In genomic region chr13:16283336-16283735, GRCm38 (mm10) we compare ENCODE assay signal across 24 mouse cellular contexts.
DNase-seq lines count a peak whose midpoint lies in the region; ATAC-seq and TF ChIP-seq lines count a peak whose summit lies in the region.
"Had no signal": no experiment of that assay in that cellular context is flagged by ENCODE, and none has a peak within 500 bp of the region (broad histone marks: within the 10 kb centered on the region; RNA-seq: fewer than 3 reads in every experiment).

No protein-coding gene starts in this region.

- no peak overlapping the region for H3K9ac ChIP-seq in heart, embryonic 11.5 days (ENCODE audit: low read depth, low read length)
- H3K9ac ChIP-seq in lung, embryonic 14.5 days = no peak overlapping the region
- no peak overlapping the region for H3K9ac ChIP-seq in lung, postnatal 0 days (replicated peaks; ENCODE audit: low read depth)
- H3K9ac ChIP-seq in embryonic facial prominence, embryonic 11.5 days (replicated peaks; ENCODE audit: low read length) = no peak overlapping the region
- H3K9ac ChIP-seq: embryonic facial prominence, embryonic 13.5 days; forebrain, embryonic 13.5 days; hindbrain, embryonic 14.5 days; intestine, embryonic 15.5 days had no signal

- H3K36me3 ChIP-seq in heart, embryonic 11.5 days (ENCODE audit: control insufficient read depth, insufficient read depth, low read length) = no peaks in the 10 kb centered on the region
- no peaks in the 10 kb centered on the region for H3K36me3 ChIP-seq in lung, embryonic 14.5 days (ENCODE audit: insufficient read depth)
- no peaks in the 10 kb centered on the region for H3K36me3 ChIP-seq in lung, postnatal 0 days (ENCODE audit: insufficient read depth, low read length)
- no peaks in the 10 kb centered on the region for H3K36me3 ChIP-seq in embryonic facial prominence, embryonic 11.5 days (replicated peaks; ENCODE audit: control insufficient read depth, insufficient read depth, low read depth, low read length)
- H3K36me3 ChIP-seq: embryonic facial prominence, embryonic 13.5 days; G1E; hindbrain, embryonic 10.5 days; intestine, embryonic 15.5 days had no signal

- peak; percentile 2 for DNase-seq in embryo, embryonic 10.5 days (ENCODE audit: low spot score)
- DNase-seq in embryo, embryonic 10 days (ENCODE audit: low spot score) = no peak
- DNase-seq in heart, postnatal 4 days = no peak
- peak; percentile 52 for DNase-seq in lung, embryonic 14.5 days
- DNase-seq in lung, postnatal 0 days (ENCODE audit: low spot score) = no peak
- DNase-seq in embryonic facial prominence, embryonic 11.5 days (ENCODE audit: low spot score) = peak; percentile 13
- no peak for DNase-seq in ovary, postnatal 14 days (ENCODE audit: low spot score)
- DNase-seq: adrenal gland, adult 8-10 months; adrenal gland, postnatal 36 days; B cell, adult 2 months; cerebellum, adult 11 months; cerebellum, adult 8-10 months; cerebellum, postnatal 14 days; gastrocnemius, postnatal 10 days; heart, adult 18-20 months; heart, postnatal 10 days had no signal

- H3K4me2 ChIP-seq in heart, embryonic 11.5 days = no peak overlapping the region
- no peak overlapping the region for H3K4me2 ChIP-seq in lung, embryonic 14.5 days
- no peak overlapping the region for H3K4me2 ChIP-seq in lung, postnatal 0 days (replicated peaks; ENCODE audit: low read depth, low read length)
- no peak overlapping the region for H3K4me2 ChIP-seq in embryonic facial prominence, embryonic 11.5 days (ENCODE audit: low read depth, low read length)
- H3K4me2 ChIP-seq: embryonic facial prominence, embryonic 13.5 days; forebrain, embryonic 13.5 days; hindbrain, embryonic 14.5 days; intestine, embryonic 15.5 days had no signal

- no peak for TF ChIP-seq EP300 in lung, postnatal 0 days (IDR thresholded peaks at IDR 0.05)

- no peaks in the 10 kb centered on the region for H3K27me3 ChIP-seq in heart, embryonic 11.5 days (ENCODE audit: control insufficient read depth, insufficient read depth, low read length)
- no peaks in the 10 kb centered on the region for H3K27me3 ChIP-seq in lung, embryonic 14.5 days (ENCODE audit: insufficient read depth, low read length)
- H3K27me3 ChIP-seq in lung, postnatal 0 days (replicated peaks; ENCODE audit: insufficient read depth, low read length) = no peaks in the 10 kb centered on the region
- H3K27me3 ChIP-seq in embryonic facial prominence, embryonic 11.5 days (ENCODE audit: control insufficient read depth, insufficient read depth, low read length) = no peaks in the 10 kb centered on the region
- H3K27me3 ChIP-seq: embryonic facial prominence, embryonic 13.5 days; forebrain, embryonic 13.5 days; intestine, embryonic 15.5 days had no signal

- peaks cover 11% of the 10 kb centered on the region for H3K4me1 ChIP-seq in heart, embryonic 11.5 days (ENCODE audit: control insufficient read depth, insufficient read depth, low read length)
- 0 out of 2 replicates have a peak, but pooled peaks cover 9% of the 10 kb centered on the region for H3K4me1 ChIP-seq in lung, embryonic 14.5 days (ENCODE audit: insufficient read depth)
- no peaks in the 10 kb centered on the region for H3K4me1 ChIP-seq in lung, postnatal 0 days (ENCODE audit: insufficient read depth, low read depth, low read length)
- no peaks in the 10 kb centered on the region for H3K4me1 ChIP-seq in embryonic facial prominence, embryonic 11.5 days (ENCODE audit: control insufficient read depth, insufficient read depth, low read length)
- H3K4me1 ChIP-seq: forebrain, embryonic 13.5 days; hindbrain, embryonic 10.5 days; intestine, embryonic 15.5 days had no signal

- H3K4me3 ChIP-seq in heart, embryonic 11.5 days (ENCODE audit: low read depth, low read length) = no peak overlapping the region
- H3K4me3 ChIP-seq in lung, embryonic 14.5 days (ENCODE audit: low read depth, low read length) = no peak overlapping the region
- H3K4me3 ChIP-seq in lung, postnatal 0 days (ENCODE audit: low read depth, low read length) = no peak overlapping the region
- no peak overlapping the region for H3K4me3 ChIP-seq in embryonic facial prominence, embryonic 11.5 days (ENCODE audit: low read depth, low read length)
- H3K4me3 ChIP-seq: embryonic facial prominence, embryonic 13.5 days; forebrain, embryonic 13.5 days; hindbrain, embryonic 10.5 days; intestine, embryonic 15.5 days had no signal

- no peak for ATAC-seq in heart, embryonic 11.5 days (replicated peaks; ENCODE audit: insufficient number of reproducible peaks, low FRiP score, low TSS enrichment)
- peak; percentile 62; the same call in 1 of the 2 replicates for ATAC-seq in lung, embryonic 14.5 days (ENCODE audit: insufficient read depth)
- no peak for ATAC-seq in lung, postnatal 0 days
- no peak for ATAC-seq in embryonic facial prominence, embryonic 11.5 days (replicated peaks; ENCODE audit: insufficient number of reproducible peaks, low FRiP score, low TSS enrichment, low read depth)
- ATAC-seq: CD4-positive, CD25-positive, alpha-beta regulatory T cell, adult 4 months; forebrain, embryonic 13.5 days; intestine, embryonic 15.5 days had no signal

- WGBS in heart, embryonic 11.5 days (ENCODE audit: insufficient replicate concordance) = 44% methylated on average over 4 of the region's 4 CpGs
- 50% methylated on average over 4 of the region's 4 CpGs for WGBS in lung, embryonic 14.5 days
- WGBS in lung, postnatal 0 days = 60% methylated on average over 4 of the region's 4 CpGs
- 58% methylated on average over 4 of the region's 4 CpGs for WGBS in embryonic facial prominence, embryonic 11.5 days

- no peaks in the 10 kb centered on the region for H3K9me3 ChIP-seq in heart, embryonic 11.5 days (replicated peaks; ENCODE audit: control insufficient read depth, low read length)
- H3K9me3 ChIP-seq in lung, embryonic 14.5 days (ENCODE audit: low read depth, low read length) = no peaks in the 10 kb centered on the region
- no peaks in the 10 kb centered on the region for H3K9me3 ChIP-seq in lung, postnatal 0 days (ENCODE audit: low read length)
- no peaks in the 10 kb centered on the region for H3K9me3 ChIP-seq in embryonic facial prominence, embryonic 11.5 days (replicated peaks; ENCODE audit: control insufficient read depth, low read length)
- H3K9me3 ChIP-seq: embryonic facial prominence, embryonic 13.5 days; forebrain, embryonic 13.5 days; G1E; hindbrain, embryonic 10.5 days; intestine, embryonic 15.5 days had no signal

- H3K27ac ChIP-seq in heart, embryonic 11.5 days (ENCODE audit: low read depth, low read length) = peak overlapping the region; percentile 24
- no peak overlapping the region for H3K27ac ChIP-seq in lung, embryonic 14.5 days (ENCODE audit: low read depth)
- H3K27ac ChIP-seq in lung, postnatal 0 days (ENCODE audit: low read length) = no peak overlapping the region
- no peak overlapping the region for H3K27ac ChIP-seq in embryonic facial prominence, embryonic 11.5 days (replicated peaks; ENCODE audit: low read depth, low read length)
- H3K27ac ChIP-seq: embryonic facial prominence, embryonic 13.5 days; forebrain, embryonic 13.5 days; hindbrain, embryonic 10.5 days; hindbrain, embryonic 14.5 days; intestine, embryonic 15.5 days had no signal

- TF ChIP-seq CTCF in lung, embryonic 14.5 days (IDR thresholded peaks at IDR 0.05; ENCODE audit: low read depth) = no peak
- TF ChIP-seq CTCF in lung, postnatal 0 days (IDR thresholded peaks at IDR 0.05) = no peak

Comparison
In these comparisons a context has a peak if more than half of its experiments do, and no peak if none do; other contexts are left out.
1. DNase-seq: peak in embryo, embryonic 10.5 days (single experiment), lung, embryonic 14.5 days (single experiment) and embryonic facial prominence, embryonic 11.5 days (single experiment); none in embryo, embryonic 10 days (single experiment), heart, postnatal 4 days (single experiment), lung, postnatal 0 days (single experiment) and ovary, postnatal 14 days (single experiment).